Mouse (Mus musculus) lung, postnatal 10 days (tissue): ENCODE measurements at regions not wholly inside any gene's neighbourhood (a gene's known extent, or its start where the extent isn't known, plus 50 kb on each side); places are given as distances from the start of the nearest gene placed in this dataset.
"Not testable (repeated sequence)": the region's sequence is repeated elsewhere in the genome, so short reads cannot be mapped to it uniquely, and the experiment has no call there.

Experiments used
- DNase-seq: peaks from one replicate; pipeline ENCODE4 v3.0.0; 2021

DNA sequence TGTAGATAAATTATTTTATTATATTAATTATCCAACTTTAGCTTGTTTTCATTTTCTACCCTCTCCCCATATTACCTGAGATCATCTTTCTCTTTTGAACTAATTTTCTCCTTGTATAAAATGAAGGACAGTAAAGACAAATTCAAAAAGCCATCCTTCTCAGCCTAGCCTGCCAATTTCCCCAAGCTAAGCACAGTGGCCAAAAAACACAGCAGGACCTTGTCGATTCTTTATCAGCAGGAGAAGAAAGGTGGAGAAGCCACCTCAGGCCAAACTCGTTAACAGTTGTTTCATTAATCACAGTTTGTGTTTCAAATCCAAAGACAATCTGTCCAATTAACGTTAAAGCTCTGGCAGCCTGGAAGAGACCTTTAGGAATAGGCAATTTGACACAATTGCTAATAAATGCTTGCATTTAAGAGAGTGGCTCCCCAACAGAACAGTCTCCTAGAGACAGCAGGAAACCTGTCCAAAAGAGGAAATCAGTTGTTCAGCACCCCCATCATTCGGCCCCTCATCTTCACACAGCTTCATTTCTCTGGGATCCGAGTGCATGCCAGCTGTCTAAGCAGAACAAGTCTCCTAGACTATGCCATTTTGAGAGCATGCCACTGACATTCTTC, 135.7 kb upstream of the Tlr4 start:
- no peak for DNase-seq

DNA sequence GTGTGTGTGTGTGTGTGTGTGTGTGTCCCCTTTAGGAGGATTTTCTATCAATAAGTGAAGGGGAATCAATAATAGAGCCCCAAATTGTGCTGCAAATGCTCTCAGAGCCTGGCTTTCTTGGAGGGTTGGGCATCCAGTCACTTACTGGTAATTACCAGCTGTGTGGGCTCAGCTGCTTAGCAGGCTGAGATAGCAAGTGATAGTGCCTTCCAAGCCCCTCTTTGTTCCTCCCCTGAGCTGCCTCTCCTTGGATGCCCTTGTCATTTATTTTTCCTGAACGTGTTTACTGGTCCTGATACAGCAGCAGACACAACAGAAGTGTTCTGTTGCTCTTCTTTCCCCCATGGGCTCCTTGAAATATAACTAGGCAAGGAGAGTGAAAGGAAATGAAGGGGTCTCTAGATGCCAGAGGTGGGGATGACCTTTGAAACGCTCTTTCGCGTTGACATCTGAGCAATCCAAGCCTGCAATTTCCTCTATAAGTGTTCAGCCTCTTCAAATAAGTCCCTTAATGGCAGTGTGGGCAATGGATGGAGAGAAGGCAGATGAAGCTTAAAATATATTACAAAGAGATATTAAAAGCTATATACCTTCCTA, 133.3 kb upstream of the Tlr4 start:
- no peak for DNase-seq

- peak; percentile 40 for DNase-seq
Observed at GRCm38 (mm10) chr4:66715821-66716760, 111.3 kb upstream of the Tlr4 start.

DNA sequence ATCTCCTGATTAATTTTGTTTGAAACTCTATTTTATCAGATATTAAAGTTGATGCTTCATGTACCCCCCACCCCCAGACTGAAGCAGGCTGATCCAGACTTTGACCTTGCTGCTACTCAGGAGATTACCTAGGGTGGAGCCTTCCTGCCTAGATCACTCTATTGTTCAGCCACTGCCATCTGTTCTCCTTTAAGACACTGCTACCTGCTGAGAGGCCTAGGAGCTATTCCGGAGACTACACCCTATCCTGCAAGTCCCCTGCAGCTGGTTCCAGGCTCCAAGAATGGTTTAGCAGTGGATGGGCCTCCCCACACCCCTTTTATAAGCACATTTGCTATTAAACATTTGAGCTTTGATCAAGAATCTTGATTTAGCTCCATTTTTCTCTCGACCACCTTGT, 90.0 kb upstream of the Tlr4 start:
- no peak for DNase-seq

GRCm38 (mm10) chr4:66743421-66743820, 84.0 kb upstream of the Tlr4 start:
- DNase-seq: not testable (repeated sequence)

DNA sequence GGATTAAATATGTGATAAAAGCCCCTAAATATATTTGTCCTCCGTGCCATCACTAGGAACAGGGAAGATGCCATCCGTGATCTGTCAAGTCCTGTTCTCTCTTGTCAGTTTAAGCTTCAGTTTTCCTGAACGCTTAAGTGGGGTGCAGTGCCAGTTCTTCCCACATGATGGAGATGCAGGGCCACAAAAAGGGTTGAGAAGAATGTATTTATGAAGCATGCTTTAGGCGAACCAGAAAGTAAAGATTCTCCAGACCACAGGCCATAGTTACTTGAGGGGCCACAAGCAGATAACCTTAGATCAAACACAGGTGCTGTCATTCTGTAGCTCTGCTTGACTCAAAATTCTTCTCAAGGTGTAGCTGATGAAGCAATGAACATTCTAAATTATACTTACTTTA, 58.6 kb upstream of the Tlr4 start:
- DNase-seq: peak; percentile 34
